Mouse (Mus musculus) testis, adult 2 months (tissue): ENCODE data around the gene Col18a1.

Source experiments
- CTCF ChIP-seq: fragments of 200-500 bp; IDR thresholded peaks from 2 replicates; pipeline ENCODE4 v1.5.1; 2012; ENCODE audit warnings: low read depth, mild to moderate bottlenecking, inconsistent platforms, low read length, moderate library complexity; ENCODE audit not compliant: control insufficient read depth, insufficient read depth, insufficient replicate concordance
- POLR2A ChIP-seq: fragments of 200-500 bp; IDR thresholded peaks from 2 replicates; pipeline ENCODE4 v1.6.1; 2012; ENCODE audit warnings: low read depth, mild to moderate bottlenecking, inconsistent platforms, low read length, moderate library complexity; ENCODE audit not compliant: control insufficient read depth

DNA sequence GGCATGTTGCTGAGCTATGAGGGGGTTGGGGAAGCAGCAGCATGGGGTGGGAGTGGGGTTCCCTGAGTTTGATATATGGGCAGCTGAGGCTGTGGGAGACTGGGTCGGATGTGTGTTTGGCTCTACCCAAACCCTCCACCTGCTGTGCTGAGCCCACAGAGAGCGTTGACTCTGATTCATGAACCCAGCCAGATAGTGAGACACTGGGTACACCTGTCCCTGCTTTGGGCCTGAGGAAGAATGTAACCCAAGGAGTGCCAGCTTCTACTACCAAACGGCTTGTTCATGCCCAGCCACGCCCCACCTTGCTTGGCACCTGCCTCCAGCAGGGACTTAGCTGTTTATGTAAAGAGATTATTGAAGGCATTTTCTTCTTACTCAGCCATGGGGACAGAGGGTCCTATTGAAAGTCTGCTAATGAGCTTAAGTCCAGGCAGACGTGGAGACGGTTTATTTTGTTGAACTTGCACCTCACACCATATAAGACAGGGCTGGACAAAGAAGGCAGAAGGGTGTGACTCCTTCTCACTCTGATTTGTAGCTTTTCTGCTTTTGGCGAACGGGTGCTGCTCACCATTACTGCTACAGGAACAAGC is 127.7 kb downstream of the Col18a1 start:
- TF ChIP-seq POLR2A (no peak), CTCF (no peak)
